ENCODE assay signal across 28 mouse cellular contexts in genomic region chr10:60210468-60210867, GRCm38 (mm10). TPM values are rescaled to one million over a fixed set of nuclear protein-coding genes. Genes with fewer than 3 reads are reported as not detected.
DNase-seq lines count a peak whose midpoint lies in the region; ATAC-seq and TF ChIP-seq lines count a peak whose summit lies in the region.
"Had no signal": no experiment of that assay in that cellular context is flagged by ENCODE, and none has a peak within 500 bp of the region (broad histone marks: within the 10 kb centered on the region; RNA-seq: fewer than 3 reads in every experiment).

No protein-coding gene starts in this region.

- DNase-seq in adrenal gland, adult 2 months = peak; percentile 55
- no peak for DNase-seq in adrenal gland, postnatal 14 days
- no peak for DNase-seq in heart, postnatal 0 days (ENCODE audit: low spot score)
- peak; percentile 41 for DNase-seq in midbrain, embryonic 11.5 days (ENCODE audit: low spot score, missing footprints)
- no peak for DNase-seq in cerebellum, adult 11-12 months
- DNase-seq: adrenal gland, postnatal 25 days; cerebellum, adult 9-11 months; gastrocnemius, postnatal 25 days; heart, postnatal 14 days; kidney, adult 2 months; kidney, postnatal 10 days; liver, embryonic 13.5 days; lung, adult 2 months; lung, postnatal 14 days; right cerebral cortex, postnatal 25 days; thymus, adult 18-20 months; thymus, postnatal 4 days had no signal

- no peaks in the 10 kb centered on the region for H3K9me3 ChIP-seq in heart, postnatal 0 days (replicated peaks; ENCODE audit: control insufficient read depth, low read length)
- H3K9me3 ChIP-seq in heart, embryonic 11.5 days (replicated peaks; ENCODE audit: control insufficient read depth, low read length) = no peaks in the 10 kb centered on the region
- H3K9me3 ChIP-seq in midbrain, embryonic 11.5 days (ENCODE audit: control insufficient read depth, low read length) = no peaks in the 10 kb centered on the region
- H3K9me3 ChIP-seq in midbrain, embryonic 15.5 days = no peaks in the 10 kb centered on the region
- H3K9me3 ChIP-seq: forebrain, embryonic 13.5 days; heart, embryonic 12.5 days; hindbrain, embryonic 13.5 days; limb, embryonic 13.5 days; liver, embryonic 13.5 days; midbrain, embryonic 13.5 days; neural tube, embryonic 12.5 days had no signal

- no peaks in the 10 kb centered on the region for H3K79me2 ChIP-seq in macrophage (ENCODE audit: inconsistent target)

- H3K4me3 ChIP-seq in heart, postnatal 0 days (ENCODE audit: low read depth, low read length) = no peak overlapping the region
- no peak overlapping the region for H3K4me3 ChIP-seq in heart, embryonic 11.5 days (ENCODE audit: low read depth, low read length)
- no peak overlapping the region for H3K4me3 ChIP-seq in midbrain, embryonic 11.5 days (ENCODE audit: low read depth, low read length)
- H3K4me3 ChIP-seq in midbrain, embryonic 15.5 days = no peak overlapping the region
- no peak overlapping the region for H3K4me3 ChIP-seq in macrophage (ENCODE audit: inconsistent target)
- H3K4me3 ChIP-seq: forebrain, embryonic 13.5 days; heart, embryonic 12.5 days; hindbrain, embryonic 13.5 days; limb, embryonic 13.5 days; liver, embryonic 13.5 days; midbrain, embryonic 13.5 days; neural tube, embryonic 12.5 days had no signal

- no peak for TF ChIP-seq CTCF in heart, postnatal 0 days (IDR thresholded peaks at IDR 0.05; ENCODE audit: low read depth)

- no peaks in the 10 kb centered on the region for H3K36me3 ChIP-seq in heart, postnatal 0 days (replicated peaks; ENCODE audit: control insufficient read depth, insufficient read depth, low read length)
- no peaks in the 10 kb centered on the region for H3K36me3 ChIP-seq in heart, embryonic 11.5 days (ENCODE audit: control insufficient read depth, insufficient read depth, low read length)
- no peaks in the 10 kb centered on the region for H3K36me3 ChIP-seq in midbrain, embryonic 11.5 days (ENCODE audit: control insufficient read depth, insufficient read depth, low read length)
- H3K36me3 ChIP-seq in midbrain, embryonic 15.5 days (replicated peaks) = no peaks in the 10 kb centered on the region
- no peaks in the 10 kb centered on the region for H3K36me3 ChIP-seq in macrophage (ENCODE audit: inconsistent target)
- H3K36me3 ChIP-seq: heart, embryonic 12.5 days; hindbrain, embryonic 13.5 days; limb, embryonic 13.5 days; liver, embryonic 13.5 days; midbrain, embryonic 13.5 days; neural tube, embryonic 12.5 days had no signal

- H3K27me3 ChIP-seq in heart, postnatal 0 days (ENCODE audit: control insufficient read depth, insufficient read depth, low read length) = peaks cover 8% of the 10 kb centered on the region
- peaks cover 10% of the 10 kb centered on the region; the same call in 1 of the 2 replicates for H3K27me3 ChIP-seq in heart, embryonic 11.5 days (ENCODE audit: control insufficient read depth, insufficient read depth, low read length)
- H3K27me3 ChIP-seq in midbrain, embryonic 11.5 days (ENCODE audit: control insufficient read depth, insufficient read depth, low read length) = no peaks in the 10 kb centered on the region
- no peaks in the 10 kb centered on the region for H3K27me3 ChIP-seq in midbrain, embryonic 15.5 days (replicated peaks)
- H3K27me3 ChIP-seq: forebrain, embryonic 13.5 days; hindbrain, embryonic 13.5 days; limb, embryonic 13.5 days; midbrain, embryonic 13.5 days; neural tube, embryonic 12.5 days; Patski had no signal

- peaks cover 34% of the 10 kb centered on the region for H3K4me1 ChIP-seq in heart, postnatal 0 days (ENCODE audit: control insufficient read depth, insufficient read depth)
- H3K4me1 ChIP-seq in heart, embryonic 11.5 days (ENCODE audit: control insufficient read depth, insufficient read depth, low read length) = peaks cover 21% of the 10 kb centered on the region
- H3K4me1 ChIP-seq in midbrain, embryonic 11.5 days (ENCODE audit: control insufficient read depth, insufficient read depth, low read length) = peaks cover 8% of the 10 kb centered on the region; the same call in 1 of the 2 replicates
- peaks cover 17% of the 10 kb centered on the region for H3K4me1 ChIP-seq in midbrain, embryonic 15.5 days

- H3K27ac ChIP-seq in heart, postnatal 0 days (ENCODE audit: low read depth) = 0 out of 2 replicates have a peak overlapping the region, but pooled peaks have one; percentile 92
- H3K27ac ChIP-seq in heart, embryonic 11.5 days (ENCODE audit: low read depth, low read length) = no peak overlapping the region
- H3K27ac ChIP-seq in midbrain, embryonic 11.5 days (ENCODE audit: low read depth, low read length) = no peak overlapping the region
- no peak overlapping the region for H3K27ac ChIP-seq in midbrain, embryonic 15.5 days
- peak overlapping the region; percentile 76 for H3K27ac ChIP-seq in macrophage
- H3K27ac ChIP-seq: hindbrain, embryonic 13.5 days; limb, embryonic 13.5 days; liver, embryonic 13.5 days; midbrain, embryonic 13.5 days; neural tube, embryonic 12.5 days had no signal

- no peak for TF ChIP-seq EP300 in heart, postnatal 0 days (IDR thresholded peaks at IDR 0.05; ENCODE audit: low read depth)

- no peak overlapping the region for H3K9ac ChIP-seq in heart, postnatal 0 days (replicated peaks; ENCODE audit: low read depth, low read length)
- no peak overlapping the region for H3K9ac ChIP-seq in heart, embryonic 11.5 days (ENCODE audit: low read depth, low read length)
- H3K9ac ChIP-seq in midbrain, embryonic 11.5 days (ENCODE audit: low read length) = no peak overlapping the region
- H3K9ac ChIP-seq in midbrain, embryonic 15.5 days = no peak overlapping the region
- H3K9ac ChIP-seq: forebrain, embryonic 13.5 days; heart, embryonic 12.5 days; hindbrain, embryonic 13.5 days; limb, embryonic 13.5 days; liver, embryonic 13.5 days; midbrain, embryonic 13.5 days; neural tube, embryonic 12.5 days had no signal

- 75% methylated on average over 2 of the region's 2 CpGs for WGBS in heart, postnatal 0 days
- 65% methylated on average over 2 of the region's 2 CpGs for WGBS in heart, embryonic 11.5 days (ENCODE audit: insufficient replicate concordance)
- 76% methylated on average over 2 of the region's 2 CpGs for WGBS in midbrain, embryonic 11.5 days
- 67% methylated on average over 2 of the region's 2 CpGs for WGBS in midbrain, embryonic 15.5 days
- 100% methylated on average over 2 of the region's 2 CpGs for WGBS in macrophage (ENCODE audit: missing documents)

- no peak overlapping the region for H3K4me2 ChIP-seq in heart, postnatal 0 days (ENCODE audit: low read depth, low read length)
- no peak overlapping the region for H3K4me2 ChIP-seq in heart, embryonic 11.5 days
- no peak overlapping the region for H3K4me2 ChIP-seq in midbrain, embryonic 11.5 days
- no peak overlapping the region for H3K4me2 ChIP-seq in midbrain, embryonic 15.5 days
- H3K4me2 ChIP-seq: forebrain, embryonic 13.5 days; heart, embryonic 12.5 days; hindbrain, embryonic 13.5 days; limb, embryonic 13.5 days; liver, embryonic 13.5 days; midbrain, embryonic 13.5 days; neural tube, embryonic 12.5 days had no signal

- no peak for ATAC-seq in heart, postnatal 0 days (ENCODE audit: insufficient read depth, low read depth)
- no peak for ATAC-seq in heart, embryonic 11.5 days (replicated peaks; ENCODE audit: insufficient number of reproducible peaks, low FRiP score, low TSS enrichment)
- no peak for ATAC-seq in midbrain, embryonic 11.5 days (ENCODE audit: low FRiP score)
- no peak for ATAC-seq in midbrain, embryonic 15.5 days (replicated peaks)
- ATAC-seq: forebrain, embryonic 13.5 days; midbrain, embryonic 13.5 days; Patski had no signal

RNA-seq across cellular contexts. Expression of gene Chst3, which starts 8.6 kb away (rescaled TPM):
- under 1 TPM; 0.37 to 0.79 TPM for total RNA-seq in adrenal gland, adult 2 months (2021)
- 1.7 TPM in 2 replicates for polyA plus RNA-seq in adrenal gland, adult 2 months (2012; rRNA removed)
- 2.0 and 5.4 TPM in 2 replicates for total RNA-seq in adrenal gland, postnatal 14 days (2021)
- total RNA-seq in heart, postnatal 0 days (2014; rRNA removed; ENCODE audit: low replicate concordance) = 2.2 and 2.4 TPM in 2 replicates
- 0.20 and 0.27 TPM in 2 replicates for polyA plus RNA-seq in heart, postnatal 0 days (2015; fragmentation: Nextera tagmentation; extraction: Ambion mirVana)
- polyA plus RNA-seq in heart, embryonic 11.5 days (2014; fragmentation: Nextera tagmentation; extraction: Ambion mirVana) = 0.57 and 0.73 TPM in 2 replicates
- polyA plus RNA-seq in midbrain, embryonic 11.5 days (2014; fragmentation: Nextera tagmentation; extraction: Ambion mirVana) = 0.97 and 1.2 TPM in 2 replicates
- polyA plus RNA-seq in midbrain, embryonic 15.5 days (2015; fragmentation: Nextera tagmentation; extraction: Ambion mirVana) = 1.1 and 1.6 TPM in 2 replicates
- 1 to 10 TPM in 6 of 26 experiments, under 1 TPM in 7, not detected in 13; 0.36 to 2.8 (median 1.00) TPM for total RNA-seq in macrophage (2018; cell fraction: chromatin; rRNA removed)
- under 1 TPM in 16 of 26 experiments, not detected in 10; 0.03 to 0.43 (median 0.19) TPM for total RNA-seq in macrophage (2018; cell fraction: cytosol; rRNA removed)
- total RNA-seq in macrophage (2018; cell fraction: nucleus; rRNA removed) = 1 to 10 TPM in 3 of 26 experiments, under 1 TPM in 12, not detected in 11; 0.06 to 2.1 (median 0.48) TPM
- polyA plus RNA-seq in macrophage (2018) = 0.07 to 1.2 TPM (median 0.34 TPM) in 3 replicates
- total RNA-seq: common myeloid progenitor, adult 5-6 weeks had no signal

Comparison
In these comparisons a context has a peak if more than half of its experiments do, and no peak if none do; other contexts are left out.
1. DNase-seq: peak in adrenal gland, adult 2 months (single experiment) and midbrain, embryonic 11.5 days (single experiment); none in adrenal gland, postnatal 14 days (single experiment), heart, postnatal 0 days (single experiment) and cerebellum, adult 11-12 months (single experiment).
2. H3K27ac ChIP-seq: peak in heart, postnatal 0 days (single experiment) and macrophage (single experiment); none in heart, embryonic 11.5 days (single experiment), midbrain, embryonic 11.5 days (single experiment) and midbrain, embryonic 15.5 days (single experiment).